Comparison of ENCODE assay signal across 8 mouse cellular contexts in genomic region chr14:7773714-7774389, GRCm38 (mm10). TPM values are rescaled to one million over a fixed set of nuclear protein-coding genes. Genes with fewer than 3 reads are reported as not detected.
DNase-seq lines count a peak whose midpoint lies in the region; ATAC-seq lines count a peak whose summit lies in the region.
"Had no signal": no experiment of that assay in that cellular context is flagged by ENCODE, and none has a peak within 500 bp of the region (broad histone marks: within the 10 kb centered on the region; RNA-seq: fewer than 3 reads in every experiment).

No protein-coding gene starts in this region.

- WGBS in embryonic facial prominence, embryonic 12.5 days = 33% methylated on average over 24 of the region's 24 CpGs
- 24% methylated on average over 24 of the region's 24 CpGs for WGBS in heart, embryonic 11.5 days (ENCODE audit: insufficient replicate concordance)
- 23% methylated on average over 24 of the region's 24 CpGs for WGBS in limb, embryonic 15.5 days
- WGBS in midbrain, embryonic 15.5 days = 34% methylated on average over 24 of the region's 24 CpGs

- peak overlapping the region; percentile 54; the same call in 1 of the 2 replicates for H3K27ac ChIP-seq in embryonic facial prominence, embryonic 12.5 days
- H3K27ac ChIP-seq in heart, embryonic 11.5 days (ENCODE audit: low read depth, low read length) = no peak overlapping the region
- peak overlapping the region; percentile 28; the same call in 1 of the 2 replicates for H3K27ac ChIP-seq in limb, embryonic 15.5 days
- peak overlapping the region; percentile 80 for H3K27ac ChIP-seq in midbrain, embryonic 15.5 days

- peak overlapping the region; percentile 50 for H3K4me2 ChIP-seq in embryonic facial prominence, embryonic 12.5 days (replicated peaks)
- H3K4me2 ChIP-seq in heart, embryonic 11.5 days = peak overlapping the region; percentile 55
- H3K4me2 ChIP-seq in limb, embryonic 15.5 days = peak overlapping the region; percentile 45
- peak overlapping the region; percentile 54 for H3K4me2 ChIP-seq in midbrain, embryonic 15.5 days

- peak overlapping the region; percentile 38 for H3K9ac ChIP-seq in embryonic facial prominence, embryonic 12.5 days
- H3K9ac ChIP-seq in heart, embryonic 11.5 days (ENCODE audit: low read depth, low read length) = peak overlapping the region; percentile 70; the same call in 1 of the 2 replicates
- peak overlapping the region; percentile 33; the same call in 1 of the 2 replicates for H3K9ac ChIP-seq in limb, embryonic 15.5 days
- H3K9ac ChIP-seq in midbrain, embryonic 15.5 days = peak overlapping the region; percentile 49

- DNase-seq in adrenal gland, adult 2 months = peak; percentile 52
- peak; percentile 42 for DNase-seq in kidney, adult 9 months
- DNase-seq in spleen, postnatal 14 days (ENCODE audit: low spot score in 2 of 2) = peak; percentile 13 to 36

- no peaks in the 10 kb centered on the region for H3K9me3 ChIP-seq in embryonic facial prominence, embryonic 12.5 days
- no peaks in the 10 kb centered on the region for H3K9me3 ChIP-seq in heart, embryonic 11.5 days (replicated peaks; ENCODE audit: control insufficient read depth, low read length)
- H3K9me3 ChIP-seq in limb, embryonic 15.5 days = no peaks in the 10 kb centered on the region
- H3K9me3 ChIP-seq in midbrain, embryonic 15.5 days = no peaks in the 10 kb centered on the region

- H3K36me3 ChIP-seq in embryonic facial prominence, embryonic 12.5 days = no peaks in the 10 kb centered on the region
- H3K36me3 ChIP-seq in heart, embryonic 11.5 days (ENCODE audit: control insufficient read depth, insufficient read depth, low read length) = no peaks in the 10 kb centered on the region
- no peaks in the 10 kb centered on the region for H3K36me3 ChIP-seq in limb, embryonic 15.5 days
- H3K36me3 ChIP-seq in midbrain, embryonic 15.5 days (replicated peaks) = no peaks in the 10 kb centered on the region

- no peak for ATAC-seq in embryonic facial prominence, embryonic 12.5 days (ENCODE audit: insufficient number of reproducible peaks, insufficient read depth, low FRiP score, low TSS enrichment)
- ATAC-seq in heart, embryonic 11.5 days (replicated peaks; ENCODE audit: insufficient number of reproducible peaks, low FRiP score, low TSS enrichment) = no peak
- ATAC-seq in limb, embryonic 15.5 days (ENCODE audit: insufficient number of reproducible peaks, low FRiP score, low TSS enrichment, low read depth) = no peak
- peak; percentile 94 for ATAC-seq in midbrain, embryonic 15.5 days (replicated peaks)

- H3K27me3 ChIP-seq in embryonic facial prominence, embryonic 12.5 days = no peaks in the 10 kb centered on the region
- H3K27me3 ChIP-seq in heart, embryonic 11.5 days (ENCODE audit: control insufficient read depth, insufficient read depth, low read length) = no peaks in the 10 kb centered on the region; the same call in 1 of the 2 replicates
- no peaks in the 10 kb centered on the region for H3K27me3 ChIP-seq in limb, embryonic 15.5 days
- no peaks in the 10 kb centered on the region for H3K27me3 ChIP-seq in midbrain, embryonic 15.5 days (replicated peaks)

- H3K4me1 ChIP-seq in embryonic facial prominence, embryonic 12.5 days = no peaks in the 10 kb centered on the region
- H3K4me1 ChIP-seq in heart, embryonic 11.5 days (ENCODE audit: control insufficient read depth, insufficient read depth, low read length) = no peaks in the 10 kb centered on the region
- H3K4me1 ChIP-seq in limb, embryonic 15.5 days = no peaks in the 10 kb centered on the region
- no peaks in the 10 kb centered on the region for H3K4me1 ChIP-seq in midbrain, embryonic 15.5 days

- H3K4me3 ChIP-seq in embryonic facial prominence, embryonic 12.5 days = peak overlapping the region; percentile 45
- peak overlapping the region; percentile 52 for H3K4me3 ChIP-seq in heart, embryonic 11.5 days (ENCODE audit: low read depth, low read length)
- peak overlapping the region; percentile 50 for H3K4me3 ChIP-seq in limb, embryonic 15.5 days
- H3K4me3 ChIP-seq in midbrain, embryonic 15.5 days = peak overlapping the region; percentile 46

RNA-seq across cellular contexts. Expression of gene Gm26661, which starts 17.5 kb away (rescaled TPM):
- total RNA-seq in adrenal gland, adult 2 months (2021) = not detected
- not detected in 2 replicates for polyA plus RNA-seq in adrenal gland, adult 2 months (2012; rRNA removed)
- polyA plus RNA-seq in embryonic facial prominence, embryonic 12.5 days (2016; fragmentation: Nextera tagmentation; extraction: Ambion mirVana) = not detected in 2 replicates
- not detected in 2 replicates for polyA plus RNA-seq in heart, embryonic 11.5 days (2014; fragmentation: Nextera tagmentation; extraction: Ambion mirVana)
- polyA plus RNA-seq in limb, embryonic 15.5 days (2015; fragmentation: Nextera tagmentation; extraction: Ambion mirVana) = not detected in 2 replicates
- polyA plus RNA-seq in midbrain, embryonic 15.5 days (2015; fragmentation: Nextera tagmentation; extraction: Ambion mirVana) = not detected in 2 replicates
- total RNA-seq: left cerebral cortex, adult 18-20 months had no signal

RNA-seq across cellular contexts. Expression of gene Flnb, which starts 43.9 kb away (rescaled TPM):
- total RNA-seq in adrenal gland, adult 2 months (2021) = 10 to 100 TPM; 40.8 to 44.9 TPM
- 8.8 and 8.9 TPM in 2 replicates for polyA plus RNA-seq in adrenal gland, adult 2 months (2012; rRNA removed)
- 32.8 and 32.9 TPM in 2 replicates for polyA plus RNA-seq in embryonic facial prominence, embryonic 12.5 days (2016; fragmentation: Nextera tagmentation; extraction: Ambion mirVana)
- polyA plus RNA-seq in heart, embryonic 11.5 days (2014; fragmentation: Nextera tagmentation; extraction: Ambion mirVana) = 13.1 and 13.6 TPM in 2 replicates
- 27.6 and 33.0 TPM in 2 replicates for polyA plus RNA-seq in limb, embryonic 15.5 days (2015; fragmentation: Nextera tagmentation; extraction: Ambion mirVana)
- polyA plus RNA-seq in midbrain, embryonic 15.5 days (2015; fragmentation: Nextera tagmentation; extraction: Ambion mirVana) = 12.0 and 12.6 TPM in 2 replicates
